Mouse (Mus musculus) hindbrain, postnatal 0 days (tissue): ENCODE data around the gene Akr1a1. TPM values are rescaled to one million over a fixed set of nuclear protein-coding genes. Genes with fewer than 3 reads are reported as not detected.
A peak's percentile ranks its signal among the peaks of the same experiment; 100 is the strongest.
"Not testable (repeated sequence)": the region's sequence is repeated elsewhere in the genome, so short reads cannot be mapped to it uniquely, and the experiment has no call there.

Source experiments
- ATAC-seq: fragments of 200-750 bp; cut with Nextera tagmentation; 2 replicates; pipeline ENCODE4 v1.8.0; 2017; ENCODE audit warnings: mild to moderate bottlenecking, moderate TSS enrichment, moderate library complexity
- DNase-seq: peaks from one replicate; pipeline ENCODE4 v3.0.0-alpha.2; 2015; ENCODE audit warnings: low spot score
- H3K27ac ChIP-seq: fragments of 300-500 bp; sonication (generic); 2 replicates; pipeline ENCODE4 v1.5.1; 2014; ENCODE audit warnings: mild to moderate bottlenecking
- H3K27me3 ChIP-seq: fragments of 300-500 bp; sonication (generic); 2 replicates; pipeline ENCODE4 v1.6.1; 2014; ENCODE audit warnings: low read length, mixed read lengths; ENCODE audit not compliant: insufficient read depth
- H3K36me3 ChIP-seq: fragments of 300-500 bp; sonication (generic); 2 replicates; pipeline ENCODE4 v1.6.1; 2014; ENCODE audit warnings: low read length, mixed read lengths; ENCODE audit not compliant: insufficient read depth
- H3K4me1 ChIP-seq: fragments of 300-500 bp; sonication (generic); 2 replicates; pipeline ENCODE4 v1.6.1; 2014; ENCODE audit warnings: antibody characterized with exemption, low read length, mixed read lengths; ENCODE audit not compliant: insufficient read depth
- H3K4me2 ChIP-seq: fragments of 300-500 bp; sonication (generic); 2 replicates; pipeline ENCODE4 v1.6.1; 2014; ENCODE audit warnings: low read depth, mild to moderate bottlenecking, low read length, moderate library complexity, mixed read lengths
- H3K4me3 ChIP-seq: fragments of 300-500 bp; sonication (generic); 2 replicates; pipeline ENCODE4 v1.5.1; 2014; ENCODE audit warnings: low read length
- H3K9ac ChIP-seq: fragments of 300-500 bp; sonication (generic); replicated peaks from 2 replicates; pipeline ENCODE4 v1.6.1; 2014; ENCODE audit warnings: mild to moderate bottlenecking, low read length, moderate library complexity, mixed read lengths
- H3K9me3 ChIP-seq: fragments of 300-500 bp; sonication (generic); 2 replicates; pipeline ENCODE4 v1.6.1; 2016; ENCODE audit warnings: low read length, mixed read lengths
- CTCF ChIP-seq: IDR thresholded peaks from 2 replicates; pipeline ENCODE4 v1.5.1; 2016; ENCODE audit warnings: antibody characterized with exemption, control low read depth, low read depth
- WGBS: fragments of 180-500 bp; shearing (Covaris S2); extraction: QIAGEN DNeasy Blood & Tissue Kit; methylation state at CpG from one replicate; pipeline ENCODE4 v1.1.7; 2014; 5-methylcytosine and 5-hydroxymethylcytosine counted together
- polyA plus RNA-seq: library from polyadenylated mRNA; unstranded; fragments of >200 nt; fragmentation: Nextera tagmentation; extraction: Ambion mirVana; gene quantifications from 2 replicates; pipeline ENCODE4 v1.2.1, GENCODE M21; 2015
- total RNA-seq: library from RNA; depleted of rRNA; stranded (reverse); fragments of >200 nt; gene quantifications from 2 replicates; pipeline ENCODE4 v1.2.3, GENCODE M21; 2014

Akr1a1 gene
- total and polyA plus RNA-seq, 2 experiments from 2014 or later: 571 to 790 TPM

GRCm38 (mm10) chr4:116660829-116661228, 9.3 kb upstream of the Akr1a1 start:
- H3K4me3 ChIP-seq: no peak overlapping the region
- H3K27me3 ChIP-seq: no peaks in the 10 kb centered on the region
- H3K4me2 ChIP-seq: no peak overlapping the region
- ATAC-seq: no peak
- no peak for TF ChIP-seq CTCF
- H3K27ac ChIP-seq: no peak overlapping the region
- WGBS: 70% methylated on average over 6 of the region's 6 CpGs
- no peaks in the 10 kb centered on the region for H3K36me3 ChIP-seq
- H3K4me1 ChIP-seq: no peaks in the 10 kb centered on the region
- no peak for DNase-seq
- no peaks in the 10 kb centered on the region for H3K9me3 ChIP-seq
- H3K9ac ChIP-seq: no peak overlapping the region

- H3K9me3 ChIP-seq, H3K27ac ChIP-seq, H3K9ac ChIP-seq, H3K27me3 ChIP-seq, H3K4me2 ChIP-seq, ATAC-seq, H3K36me3 ChIP-seq, DNase-seq, H3K4me1 ChIP-seq, H3K4me3 ChIP-seq: not testable (repeated sequence)
- 85% methylated on average over 6 of the region's 6 CpGs for WGBS
Measured at GRCm38 (mm10) chr4:116659916-116660315, 8.4 kb upstream of the Akr1a1 start.

DNA sequence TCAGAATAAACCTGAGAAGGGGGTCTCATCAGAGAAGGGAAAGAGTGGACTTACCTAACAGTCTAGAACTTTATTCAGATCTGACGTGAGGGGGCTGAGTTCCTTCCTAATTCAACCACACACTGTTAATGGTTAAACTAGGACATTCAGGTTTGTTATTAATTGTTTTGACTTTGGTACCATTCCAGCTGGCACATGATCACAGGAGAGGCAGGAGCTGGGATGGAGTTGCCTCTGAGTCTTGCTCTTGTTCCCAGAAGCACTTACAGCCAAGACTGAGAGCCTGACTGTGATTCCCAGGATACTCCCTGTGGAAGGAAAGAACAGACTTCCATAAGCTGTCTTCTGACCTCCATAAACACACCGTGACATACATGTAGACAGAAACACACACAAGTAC, 8.0 kb upstream of the Akr1a1 start:
- no peak overlapping the region for H3K27ac ChIP-seq
- DNase-seq (peak; percentile 35), ATAC-seq (no peak)
- H3K4me3 ChIP-seq: no peak overlapping the region
- H3K27me3 ChIP-seq: no peaks in the 10 kb centered on the region
- no peaks in the 10 kb centered on the region for H3K9me3 ChIP-seq
- H3K9ac ChIP-seq: no peak overlapping the region
- H3K36me3 ChIP-seq: no peaks in the 10 kb centered on the region
- TF ChIP-seq CTCF: no peak
- 45% methylated on average over 2 of the region's 2 CpGs for WGBS
- H3K4me1 ChIP-seq: no peaks in the 10 kb centered on the region
- H3K4me2 ChIP-seq: no peak overlapping the region

DNA sequence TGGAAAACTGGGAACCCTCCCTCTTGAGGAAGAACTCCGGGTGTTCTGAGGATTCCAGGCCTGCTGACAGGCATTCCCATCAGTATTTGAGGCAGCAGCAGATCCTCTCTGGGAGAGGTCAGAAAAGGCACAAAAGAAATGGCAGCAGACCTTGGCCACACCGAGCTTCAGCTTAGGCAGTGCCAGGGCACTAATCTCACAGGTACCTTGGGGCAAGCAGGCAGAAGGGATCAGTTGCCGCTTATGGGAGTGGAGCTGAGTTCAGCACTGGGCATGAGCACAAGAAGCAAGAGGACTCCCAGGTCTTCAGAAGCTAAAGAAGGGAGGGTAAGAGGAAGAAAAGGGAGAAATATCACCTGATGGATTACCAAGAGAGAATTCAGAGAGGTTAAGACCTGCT, 6.5 kb upstream of the Akr1a1 start:
- Histone ChIP-seq H3K9me3 (no peaks in the 10 kb centered on the region), H3K36me3 (no peaks in the 10 kb centered on the region), H3K27ac (no peak overlapping the region), H3K4me1 (no peaks in the 10 kb centered on the region), H3K27me3 (no peaks in the 10 kb centered on the region), H3K4me3 (no peak overlapping the region), H3K4me2 (no peak overlapping the region), H3K9ac (no peak overlapping the region)
- WGBS: 43% methylated on average over 3 of the region's 3 CpGs
- TF ChIP-seq CTCF: no peak
- no peak for DNase-seq
- no peak for ATAC-seq

DNA sequence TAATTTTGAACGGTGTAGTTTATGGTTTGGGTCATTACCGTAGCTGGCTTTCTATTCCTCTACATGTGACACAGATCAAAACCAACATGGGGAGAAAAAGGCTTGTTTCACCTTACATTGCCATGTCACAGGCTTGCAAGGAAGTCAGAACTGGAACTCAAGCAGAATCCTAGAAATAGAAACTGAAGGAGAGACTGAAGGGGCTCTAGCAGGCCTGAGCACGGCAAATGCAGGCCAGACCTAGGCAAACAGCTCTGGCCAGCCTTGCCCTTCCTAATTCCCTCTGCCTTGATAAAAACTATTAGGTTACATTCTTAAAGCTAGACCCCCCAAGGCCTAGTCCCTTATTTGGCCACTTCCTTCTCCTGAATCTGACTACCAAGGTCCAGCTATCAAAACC, 4.2 kb upstream of the Akr1a1 start:
- H3K9me3 ChIP-seq: no peaks in the 10 kb centered on the region
- H3K4me3 ChIP-seq: no peak overlapping the region
- TF ChIP-seq CTCF: no peak
- H3K36me3 ChIP-seq: no peaks in the 10 kb centered on the region
- H3K27ac ChIP-seq: no peak overlapping the region
- ATAC-seq (no peak), DNase-seq (no peak)
- no peak overlapping the region for H3K4me2 ChIP-seq
- 84% methylated on average over 3 of the region's 3 CpGs for WGBS
- H3K27me3 ChIP-seq: no peaks in the 10 kb centered on the region
- no peak overlapping the region for H3K9ac ChIP-seq
- H3K4me1 ChIP-seq: no peaks in the 10 kb centered on the region

DNA sequence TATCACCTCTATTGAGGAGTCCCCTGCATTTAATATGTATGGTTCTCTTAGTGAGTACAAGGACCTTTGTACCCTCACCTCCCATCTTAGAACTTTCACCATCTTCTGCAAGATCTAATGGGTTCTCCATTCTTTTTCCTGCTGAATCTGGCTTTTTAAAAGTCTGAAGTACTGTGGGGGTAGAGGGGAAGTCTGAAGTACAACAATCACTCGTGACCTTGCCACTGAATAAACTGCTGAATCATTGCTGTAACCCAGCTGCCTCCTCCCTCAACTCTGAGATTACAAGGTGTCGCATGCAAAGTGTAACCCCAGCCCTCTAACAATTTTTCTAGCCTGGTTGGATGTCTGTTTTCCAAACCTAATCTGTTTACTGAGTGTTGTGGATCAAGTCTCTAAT, 3.6 kb upstream of the Akr1a1 start:
- WGBS: 73% methylated on average over 2 of the region's 2 CpGs
- Histone ChIP-seq H3K27ac (no peak overlapping the region), H3K4me2 (no peak overlapping the region), H3K4me3 (no peak overlapping the region), H3K9me3 (no peaks in the 10 kb centered on the region), H3K9ac (no peak overlapping the region), H3K27me3 (no peaks in the 10 kb centered on the region), H3K4me1 (peaks cover 2% of the 10 kb centered on the region; the same call in 1 of the 2 replicates), H3K36me3 (no peaks in the 10 kb centered on the region)
- DNase-seq (no peak), ATAC-seq (no peak)
- no peak for TF ChIP-seq CTCF

DNA sequence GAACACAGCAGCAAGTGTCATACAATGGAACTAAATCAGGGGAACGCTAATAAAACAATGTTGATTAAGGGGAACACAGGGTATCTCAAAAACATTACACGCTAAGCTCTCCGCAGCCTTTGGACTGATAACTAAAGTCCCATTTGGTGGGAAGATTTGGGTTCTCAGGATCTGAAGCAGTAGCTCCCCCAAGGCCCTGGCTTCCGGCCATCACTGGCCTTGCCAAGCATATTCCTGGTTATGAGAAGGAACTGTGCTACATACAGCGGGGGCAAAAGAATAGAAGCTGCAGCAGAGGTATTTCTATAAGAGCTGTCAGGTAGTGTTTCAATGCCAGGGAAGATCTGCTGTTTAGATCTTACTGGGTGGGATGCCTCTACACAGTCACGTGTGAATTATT, 1.7 kb upstream of the Akr1a1 start:
- WGBS: 84% methylated on average over 6 of the region's 6 CpGs
- DNase-seq (no peak), ATAC-seq (no peak)
- Histone ChIP-seq H3K27me3 (no peaks in the 10 kb centered on the region), H3K9ac (no peak overlapping the region), H3K36me3 (peaks cover 4% of the 10 kb centered on the region; the same call in 1 of the 2 replicates), H3K27ac (no peak overlapping the region), H3K4me2 (no peak overlapping the region), H3K4me1 (peaks cover 5% of the 10 kb centered on the region; the same call in 1 of the 2 replicates), H3K4me3 (no peak overlapping the region), H3K9me3 (no peaks in the 10 kb centered on the region)
- TF ChIP-seq CTCF: no peak
